Mouse (Mus musculus): Measurements from ENCODE around the gene Tank. TPM values are rescaled to one million over a fixed set of nuclear protein-coding genes. Genes with fewer than 3 reads are reported as not detected.

Gene Tank
- polyA plus RNA-seq, 2 experiments, result 15.9 to 21.3 TPM

DNA sequence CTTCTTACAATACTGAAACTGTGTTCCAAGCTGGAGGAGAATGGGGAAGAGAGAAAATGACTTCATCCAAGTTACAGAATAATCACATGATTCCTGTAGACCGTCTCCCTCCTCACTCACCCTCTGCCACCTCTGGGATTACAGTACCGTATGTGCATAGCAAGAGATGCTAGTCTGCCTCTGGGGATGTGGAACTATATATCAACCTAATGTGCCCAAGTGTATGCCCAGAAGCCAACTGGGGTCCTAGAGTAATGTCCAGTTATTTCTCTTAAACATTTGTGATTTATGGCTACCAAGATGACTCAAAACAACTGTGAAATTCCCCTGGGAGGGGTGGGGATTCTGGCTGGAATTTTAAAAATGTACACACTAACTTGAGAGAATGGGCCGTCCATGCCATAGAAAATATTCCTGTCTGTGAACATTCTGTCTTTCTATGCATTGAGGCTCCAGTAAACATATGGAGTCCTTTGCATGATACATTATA lies 1.2 kb downstream of the Tank start:
- Histone ChIP-seq H3K4me3 (ENCODE audit: insufficient read depth in 1 of 2, low read depth in 2 of 2, low read length in 2 of 2) (no peak overlapping the region), H3K4me2 (ENCODE audit: low read depth) (no peak overlapping the region), H3K4me1 (replicated peaks; ENCODE audit: control insufficient read depth in 2 of 2, insufficient read depth in 2 of 2, low read length in 1 of 2) (no peaks in the 10 kb centered on the region), H3K27me3 (ENCODE audit: control insufficient read depth, insufficient read depth, low read length) (no peaks in the 10 kb centered on the region), H3K27ac (no peak overlapping the region), H3K9me3 (ENCODE audit: control insufficient read depth, low read length) (no peaks in the 10 kb centered on the region), H3K9ac (replicated peaks) (no peak overlapping the region), H3K36me3 (replicated peaks; ENCODE audit: control insufficient read depth, insufficient read depth, low read depth) (no peaks in the 10 kb centered on the region)
- no peak for DNase-seq (ENCODE audit: low read depth in 3 of 3, low spot score in 3 of 3)
- WGBS (ENCODE audit: insufficient replicate concordance), result 66% methylated on average over 3 of the region's 3 CpGs
- TF ChIP-seq EP300 (IDR thresholded peaks at IDR 0.05; ENCODE audit: low read depth), result no peak
- TF ChIP-seq CTCF (IDR thresholded peaks at IDR 0.05; ENCODE audit: low read depth), result no peak
- ATAC-seq (ENCODE audit: insufficient read depth), result no peak

DNA sequence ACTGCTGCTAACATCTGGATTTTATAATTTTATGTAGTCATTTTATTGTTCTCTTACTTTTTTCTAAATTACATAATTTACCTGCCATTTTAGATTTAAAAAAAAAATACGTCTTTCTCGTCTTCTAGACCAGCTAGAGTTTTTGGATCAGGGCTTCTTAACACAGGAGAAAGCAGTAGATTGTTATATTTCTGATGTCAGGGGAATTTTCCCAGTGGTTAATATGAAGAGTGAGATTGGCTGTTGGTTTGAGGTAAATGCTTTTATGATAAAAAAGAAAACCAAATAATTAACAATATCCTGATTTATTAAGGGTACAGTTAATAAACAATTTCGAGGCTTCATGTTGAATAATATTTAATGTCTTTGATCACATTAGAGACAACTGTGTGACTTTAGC lies 1.7 kb downstream of the Tank start:
- H3K4me3 ChIP-seq (ENCODE audit: insufficient read depth in 1 of 2, low read depth in 2 of 2, low read length in 2 of 2), result no peak overlapping the region
- WGBS (ENCODE audit: insufficient replicate concordance), result 56% methylated on average over 3 of the region's 3 CpGs
- no peak overlapping the region for H3K4me2 ChIP-seq (ENCODE audit: low read depth)
- H3K27me3 ChIP-seq (ENCODE audit: control insufficient read depth, insufficient read depth, low read length), result no peaks in the 10 kb centered on the region
- H3K9ac ChIP-seq (replicated peaks), result no peak overlapping the region
- no peak overlapping the region for H3K27ac ChIP-seq
- H3K4me1 ChIP-seq (replicated peaks; ENCODE audit: control insufficient read depth in 2 of 2, insufficient read depth in 2 of 2, low read length in 1 of 2), result no peaks in the 10 kb centered on the region
- ATAC-seq (ENCODE audit: insufficient read depth) (no peak), DNase-seq (ENCODE audit: low read depth in 3 of 3, low spot score in 3 of 3) (no peak)
- H3K9me3 ChIP-seq (ENCODE audit: control insufficient read depth, low read length), result no peaks in the 10 kb centered on the region
- TF ChIP-seq EP300 (IDR thresholded peaks at IDR 0.05; ENCODE audit: low read depth) (no peak), CTCF (IDR thresholded peaks at IDR 0.05; ENCODE audit: low read depth) (no peak)
- H3K36me3 ChIP-seq (replicated peaks; ENCODE audit: control insufficient read depth, insufficient read depth, low read depth), result no peaks in the 10 kb centered on the region

DNA sequence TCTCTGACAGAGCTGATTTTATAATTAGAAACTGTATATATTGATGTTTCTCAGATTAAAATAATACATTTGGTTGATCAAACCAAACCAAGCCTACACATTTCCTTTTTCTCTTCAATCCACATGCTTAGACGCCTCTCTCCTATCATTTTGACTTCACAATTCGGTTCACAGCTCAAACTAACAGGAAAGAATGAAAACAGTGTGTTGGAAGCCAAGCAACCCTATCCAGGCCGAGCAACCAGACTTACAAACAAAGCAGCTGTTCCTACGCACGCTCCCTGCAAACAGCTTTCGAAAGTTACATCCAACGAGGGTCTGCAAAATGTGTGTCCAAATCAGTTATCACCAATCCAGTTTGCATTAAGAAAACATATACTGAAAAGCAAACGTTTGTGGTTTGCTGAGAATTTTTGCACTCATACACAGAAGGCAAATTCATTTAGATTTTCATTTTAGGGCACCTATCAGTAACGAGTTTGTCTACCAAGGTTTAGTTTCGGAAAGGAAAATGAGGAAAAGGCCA lies 2.2 kb downstream of the Tank start:
- no peak overlapping the region for H3K4me2 ChIP-seq (ENCODE audit: low read depth)
- no peaks in the 10 kb centered on the region for H3K4me1 ChIP-seq (replicated peaks; ENCODE audit: control insufficient read depth in 2 of 2, insufficient read depth in 2 of 2, low read length in 1 of 2)
- H3K36me3 ChIP-seq (replicated peaks; ENCODE audit: control insufficient read depth, insufficient read depth, low read depth), result no peaks in the 10 kb centered on the region
- H3K9me3 ChIP-seq (ENCODE audit: control insufficient read depth, low read length), result no peaks in the 10 kb centered on the region
- ATAC-seq (ENCODE audit: insufficient read depth) (no peak), DNase-seq (ENCODE audit: low read depth in 3 of 3, low spot score in 3 of 3) (no peak)
- no peaks in the 10 kb centered on the region for H3K27me3 ChIP-seq (ENCODE audit: control insufficient read depth, insufficient read depth, low read length)
- no peak overlapping the region for H3K4me3 ChIP-seq (ENCODE audit: insufficient read depth in 1 of 2, low read depth in 2 of 2, low read length in 2 of 2)
- no peak for TF ChIP-seq CTCF (IDR thresholded peaks at IDR 0.05; ENCODE audit: low read depth)
- no peak for TF ChIP-seq EP300 (IDR thresholded peaks at IDR 0.05; ENCODE audit: low read depth)
- H3K27ac ChIP-seq, result no peak overlapping the region
- H3K9ac ChIP-seq (replicated peaks), result no peak overlapping the region
- WGBS (ENCODE audit: insufficient replicate concordance), result 64% methylated on average over 10 of the region's 10 CpGs

DNA sequence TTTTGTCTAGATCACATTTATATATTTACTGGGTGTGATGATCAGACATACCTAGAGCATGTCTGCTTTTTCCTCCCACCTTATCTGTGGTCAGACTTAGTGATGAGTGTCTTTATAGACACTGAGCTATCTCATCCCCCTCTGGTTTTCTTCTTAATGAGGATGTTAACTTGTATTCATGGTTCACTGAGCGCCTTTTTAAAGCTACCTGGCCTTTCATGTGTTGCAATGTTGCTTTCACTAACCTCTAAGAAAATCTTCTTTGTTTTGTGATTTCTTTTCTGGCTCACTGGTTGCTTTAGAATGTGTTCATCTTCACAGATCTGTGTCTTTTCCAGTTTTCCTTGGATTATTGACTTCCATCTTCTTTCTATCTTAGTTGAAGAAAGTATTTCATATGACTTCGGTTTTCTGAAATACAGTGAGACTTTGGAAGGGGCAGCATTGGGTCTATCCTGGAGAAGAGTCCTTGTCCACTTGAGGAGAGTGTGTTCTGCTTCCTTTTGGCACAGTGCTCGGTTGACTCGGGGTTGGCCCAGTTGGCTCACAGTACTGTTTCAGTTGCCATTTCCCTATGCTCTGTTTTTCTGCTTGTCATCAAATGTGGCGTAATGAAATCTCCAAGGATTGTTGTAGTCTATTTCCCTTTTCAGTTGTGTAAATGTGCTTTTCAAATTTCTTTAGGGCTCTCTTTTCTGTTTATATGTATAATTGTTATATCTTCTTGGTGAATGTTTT lies 4.4 kb downstream of the Tank start:
- Histone ChIP-seq H3K4me3 (ENCODE audit: insufficient read depth in 1 of 2, low read depth in 2 of 2, low read length in 2 of 2) (no peak overlapping the region), H3K4me1 (replicated peaks; ENCODE audit: control insufficient read depth in 2 of 2, insufficient read depth in 2 of 2, low read length in 1 of 2) (no peaks in the 10 kb centered on the region), H3K27me3 (ENCODE audit: control insufficient read depth, insufficient read depth, low read length) (no peaks in the 10 kb centered on the region), H3K27ac (no peak overlapping the region), H3K9ac (replicated peaks) (no peak overlapping the region), H3K4me2 (ENCODE audit: low read depth) (no peak overlapping the region), H3K9me3 (ENCODE audit: control insufficient read depth, low read length) (no peaks in the 10 kb centered on the region), H3K36me3 (replicated peaks; ENCODE audit: control insufficient read depth, insufficient read depth, low read depth) (no peaks in the 10 kb centered on the region)
- 73% methylated on average over 5 of the region's 5 CpGs for WGBS (ENCODE audit: insufficient replicate concordance)
- DNase-seq (ENCODE audit: low read depth in 3 of 3, low spot score in 3 of 3), result no peak
- no peak for ATAC-seq (ENCODE audit: insufficient read depth)
- TF ChIP-seq EP300 (IDR thresholded peaks at IDR 0.05; ENCODE audit: low read depth) (no peak), CTCF (IDR thresholded peaks at IDR 0.05; ENCODE audit: low read depth) (no peak)

DNA sequence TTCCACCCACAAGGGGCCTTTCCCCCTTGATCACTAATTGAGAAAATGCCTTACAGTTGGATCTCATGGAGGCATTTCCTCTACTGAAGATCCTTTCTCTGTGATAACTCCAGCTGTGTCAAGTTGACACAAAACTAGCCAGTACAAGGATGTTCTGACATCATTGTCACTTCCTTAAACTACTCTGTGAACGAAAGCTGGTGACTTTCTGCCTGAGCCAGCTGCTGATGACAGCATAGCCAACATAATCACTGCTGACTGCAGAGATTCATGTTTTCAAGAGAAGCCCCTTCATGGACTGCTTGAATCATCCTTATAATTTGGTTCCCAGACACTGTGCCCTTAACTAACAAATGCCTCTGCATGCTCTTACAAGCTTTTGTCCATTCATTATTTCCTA lies 7.1 kb downstream of the Tank start:
- no peak overlapping the region for H3K4me2 ChIP-seq (ENCODE audit: low read depth)
- DNase-seq (ENCODE audit: low read depth in 3 of 3, low spot score in 3 of 3) (no peak), ATAC-seq (ENCODE audit: insufficient read depth) (no peak)
- H3K4me3 ChIP-seq (ENCODE audit: insufficient read depth in 1 of 2, low read depth in 2 of 2, low read length in 2 of 2), result no peak overlapping the region
- no peaks in the 10 kb centered on the region for H3K9me3 ChIP-seq (ENCODE audit: control insufficient read depth, low read length)
- no peak overlapping the region for H3K9ac ChIP-seq (replicated peaks)
- WGBS (ENCODE audit: insufficient replicate concordance), result 30% methylated on average over 1 of the region's 1 CpGs
- H3K27me3 ChIP-seq (ENCODE audit: control insufficient read depth, insufficient read depth, low read length), result no peaks in the 10 kb centered on the region
- H3K27ac ChIP-seq, result no peak overlapping the region
- H3K36me3 ChIP-seq (replicated peaks; ENCODE audit: control insufficient read depth, insufficient read depth, low read depth), result no peaks in the 10 kb centered on the region
- TF ChIP-seq EP300 (IDR thresholded peaks at IDR 0.05; ENCODE audit: low read depth) (no peak), CTCF (IDR thresholded peaks at IDR 0.05; ENCODE audit: low read depth) (no peak)
- no peaks in the 10 kb centered on the region for H3K4me1 ChIP-seq (replicated peaks; ENCODE audit: control insufficient read depth in 2 of 2, insufficient read depth in 2 of 2, low read length in 1 of 2)

Data from liver, embryonic 14.5 days (tissue).